Mouse (Mus musculus) heart, embryonic 13.5 days (tissue): ENCODE measurements around the gene Ntf5. TPM values are rescaled to one million over a fixed set of nuclear protein-coding genes. Genes with fewer than 3 reads are reported as not detected.

ENCODE experiments used
- ATAC-seq: fragments of 200-750 bp; cut with Nextera tagmentation; 2 replicates; pipeline ENCODE4 v1.8.0; 2017; ENCODE audit warnings: moderate TSS enrichment; ENCODE audit not compliant: insufficient number of reproducible peaks, low FRiP score, low TSS enrichment; ENCODE audit errors: extremely low read depth
- H3K27ac ChIP-seq: fragments of 300-500 bp; sonication (generic); replicated peaks from 2 replicates; pipeline ENCODE4 v1.5.1; 2015; ENCODE audit warnings: moderate library complexity, mild to moderate bottlenecking, inconsistent platforms
- H3K27me3 ChIP-seq: fragments of 300-500 bp; sonication (generic); replicated peaks from 2 replicates; pipeline ENCODE4 v1.6.1; 2015; ENCODE audit warnings: mild to moderate bottlenecking, inconsistent platforms
- H3K36me3 ChIP-seq: fragments of 300-500 bp; sonication (generic); 2 replicates; pipeline ENCODE4 v1.6.1; 2015; ENCODE audit warnings: mild to moderate bottlenecking, inconsistent platforms
- H3K4me1 ChIP-seq: fragments of 300-500 bp; sonication (generic); 2 replicates; pipeline ENCODE4 v1.6.1; 2015; ENCODE audit warnings: inconsistent platforms
- H3K4me2 ChIP-seq: fragments of 300-500 bp; sonication (generic); 2 replicates; pipeline ENCODE4 v1.6.1; 2015; ENCODE audit warnings: inconsistent platforms, mild to moderate bottlenecking, moderate library complexity
- H3K4me3 ChIP-seq: fragments of 300-500 bp; sonication (generic); 2 replicates; pipeline ENCODE4 v1.5.1; 2015; ENCODE audit warnings: moderate library complexity, mild to moderate bottlenecking, inconsistent platforms
- H3K9ac ChIP-seq: fragments of 300-500 bp; sonication (generic); 2 replicates; pipeline ENCODE4 v1.6.1; 2015; ENCODE audit warnings: inconsistent platforms, mild to moderate bottlenecking, moderate library complexity
- H3K9me3 ChIP-seq: fragments of 300-500 bp; sonication (generic); 2 replicates; pipeline ENCODE4 v1.6.1; 2016; ENCODE audit warnings: inconsistent platforms
- WGBS: fragments of 180-500 bp; shearing (Covaris S2); methylation state at CpG from one replicate; pipeline ENCODE4 v1.1.7; 2015; ENCODE audit warnings: mixed read lengths; 5-methylcytosine and 5-hydroxymethylcytosine counted together
- polyA plus RNA-seq: library from polyadenylated mRNA; unstranded; fragments of >200 nt; fragmentation: Nextera tagmentation; extraction: Ambion mirVana; gene quantifications from 2 replicates; pipeline ENCODE4 v1.2.1, GENCODE M21; 2015

Gene Ntf5
- 1.6 and 1.8 TPM in 2 replicates for polyA plus RNA-seq

GRCm38 (mm10) chr7:45413113-45413863, at the start of gene Ntf5:
Gene Ntf5 (plus strand): TSS chr7:45413695.
- H3K27ac ChIP-seq = peak within 1 kb of the TSS; percentile 71

GRCm38 (mm10) chr7:45363983-45364382, 49.5 kb upstream of the Ntf5 start:
- no peaks in the 10 kb centered on the region for H3K9me3 ChIP-seq
- no peak overlapping the region for H3K9ac ChIP-seq
- H3K4me2 ChIP-seq = no peak overlapping the region
- no peak for ATAC-seq
- H3K27ac ChIP-seq = no peak overlapping the region
- H3K4me3 ChIP-seq = no peak overlapping the region
- H3K36me3 ChIP-seq = no peaks in the 10 kb centered on the region
- H3K27me3 ChIP-seq = peaks cover 86% of the 10 kb centered on the region
- whole genome bisulfite sequencing = 43% methylated on average over 2 of the region's 2 CpGs
- peaks cover 38% of the 10 kb centered on the region for H3K4me1 ChIP-seq

More at GRCm38 (mm10) chr7:45413113-45413863, at the start of gene Ntf5:
- Histone ChIP-seq H3K36me3 (no peaks in the 10 kb centered on the region), H3K4me2 (peak within 1 kb of the TSS; percentile 91), H3K9me3 (no peaks in the 10 kb centered on the region), H3K4me3 (peak within 1 kb of the TSS; percentile 61), H3K4me1 (peaks cover 43% of the 10 kb centered on the region), H3K27me3 (peaks cover 98% of the 10 kb centered on the region), H3K9ac (peak within 1 kb of the TSS; percentile 77)
- peak; percentile 29; the same call in 1 of the 2 replicates for ATAC-seq
- under 1% methylated on average over 37 of the region's 45 CpGs for WGBS

- peak overlapping the region; percentile 79 for H3K9ac ChIP-seq
- H3K36me3 ChIP-seq = no peaks in the 10 kb centered on the region
- peaks cover 54% of the 10 kb centered on the region for H3K4me1 ChIP-seq
- whole genome bisulfite sequencing = 4% methylated on average over 35 of the region's 35 CpGs
- peaks cover 78% of the 10 kb centered on the region for H3K27me3 ChIP-seq
- H3K4me3 ChIP-seq = peak overlapping the region; percentile 60
- peak overlapping the region; percentile 94 for H3K4me2 ChIP-seq
- no peak for ATAC-seq
- no peak overlapping the region for H3K27ac ChIP-seq
- no peaks in the 10 kb centered on the region for H3K9me3 ChIP-seq
These were observed 47.5 kb upstream of the Ntf5 start for GRCm38 (mm10) chr7:45365742-45366651.

- Histone ChIP-seq H3K4me3 (peak within 1 kb of the TSS; percentile 60), H3K9ac (peak within 1 kb of the TSS; percentile 79), H3K4me2 (peak within 1 kb of the TSS; percentile 94), H3K9me3 (no peaks in the 10 kb centered on the region), H3K27me3 (peaks cover 71% of the 10 kb centered on the region), H3K4me1 (peaks cover 52% of the 10 kb centered on the region), H3K36me3 (no peaks in the 10 kb centered on the region), H3K27ac (peak within 1 kb of the TSS; percentile 16; the same call in 1 of the 2 replicates)
- no peak for ATAC-seq
- WGBS = 2% methylated on average over 24 of the region's 26 CpGs
These were observed 46.9 kb upstream of the Ntf5 start, which contains the start of gene Ppfia3 for GRCm38 (mm10) chr7:45366652-45367019. Gene Ppfia3 (minus strand): TSS chr7:45367019.

GRCm38 (mm10) chr7:45367020-45367880, 46.2 kb upstream of the Ntf5 start:
- Histone ChIP-seq H3K4me1 (peaks cover 47% of the 10 kb centered on the region), H3K36me3 (peaks cover 3% of the 10 kb centered on the region), H3K4me3 (peak overlapping the region; percentile 60), H3K4me2 (peak overlapping the region; percentile 94), H3K9ac (peak overlapping the region; percentile 79), H3K9me3 (no peaks in the 10 kb centered on the region), H3K27ac (peak overlapping the region; percentile 16; the same call in 1 of the 2 replicates), H3K27me3 (peaks cover 65% of the 10 kb centered on the region)
- ATAC-seq = peak; percentile 82
- WGBS = under 1% methylated on average over 70 of the region's 70 CpGs

GRCm38 (mm10) chr7:45368178-45368577, 45.3 kb upstream of the Ntf5 start:
- peaks cover 43% of the 10 kb centered on the region for H3K4me1 ChIP-seq
- H3K4me2 ChIP-seq = peak overlapping the region; percentile 94
- peak overlapping the region; percentile 79; the same call in 1 of the 2 replicates for H3K9ac ChIP-seq
- H3K4me3 ChIP-seq = 0 out of 2 replicates have a peak overlapping the region, but pooled peaks have one; percentile 60
- 79% methylated on average over 15 of the region's 15 CpGs for whole genome bisulfite sequencing
- H3K27ac ChIP-seq = no peak overlapping the region
- H3K36me3 ChIP-seq = peaks cover 13% of the 10 kb centered on the region
- peaks cover 56% of the 10 kb centered on the region for H3K27me3 ChIP-seq
- H3K9me3 ChIP-seq = no peaks in the 10 kb centered on the region
- no peak for ATAC-seq

GRCm38 (mm10) chr7:45369022-45369745, 44.3 kb upstream of the Ntf5 start:
- H3K9me3 ChIP-seq = no peaks in the 10 kb centered on the region
- peak overlapping the region; percentile 97 for H3K4me2 ChIP-seq
- 67% methylated on average over 16 of the region's 16 CpGs for WGBS
- H3K27ac ChIP-seq = no peak overlapping the region
- peak overlapping the region; percentile 62; the same call in 1 of the 2 replicates for H3K4me3 ChIP-seq
- ATAC-seq = no peak
- no peak overlapping the region for H3K9ac ChIP-seq
- peaks cover 43% of the 10 kb centered on the region for H3K4me1 ChIP-seq
- peaks cover 23% of the 10 kb centered on the region for H3K36me3 ChIP-seq
- H3K27me3 ChIP-seq = peaks cover 46% of the 10 kb centered on the region

GRCm38 (mm10) chr7:45369836-45370474, 43.5 kb upstream of the Ntf5 start:
- Histone ChIP-seq H3K4me1 (peaks cover 43% of the 10 kb centered on the region), H3K9ac (peak overlapping the region; percentile 79), H3K36me3 (peaks cover 31% of the 10 kb centered on the region), H3K4me3 (peak overlapping the region; percentile 62), H3K27ac (no peak overlapping the region), H3K27me3 (peaks cover 38% of the 10 kb centered on the region), H3K4me2 (peak overlapping the region; percentile 97), H3K9me3 (no peaks in the 10 kb centered on the region)
- ATAC-seq = no peak; the same call in 1 of the 2 replicates
- 7% methylated on average over 52 of the region's 52 CpGs for WGBS

- H3K4me3 ChIP-seq = peak within 1 kb of the TSS; percentile 62
- H3K4me2 ChIP-seq = peak within 1 kb of the TSS; percentile 97
- H3K9ac ChIP-seq = peak within 1 kb of the TSS; percentile 79
- peaks cover 37% of the 10 kb centered on the region for H3K36me3 ChIP-seq
- no peaks in the 10 kb centered on the region for H3K9me3 ChIP-seq
- peaks cover 31% of the 10 kb centered on the region for H3K27me3 ChIP-seq
- peak within 1 kb of the TSS; percentile 24; the same call in 1 of the 2 replicates for H3K27ac ChIP-seq
- ATAC-seq = peak; percentile 62
- H3K4me1 ChIP-seq = peaks cover 43% of the 10 kb centered on the region
- 9% methylated on average over 28 of the region's 28 CpGs for WGBS
These were observed 42.8 kb upstream of the Ntf5 start, which contains the start of gene Lin7b for GRCm38 (mm10) chr7:45370475-45371311. Gene Lin7b (minus strand): TSS chr7:45370583.
